Mouse (Mus musculus) ES-Bruce4 (cell line): ENCODE results near the gene Mier3. TPM values are rescaled to one million over a fixed set of nuclear protein-coding genes. Genes with fewer than 3 reads are reported as not detected.
A peak's percentile ranks its signal among the peaks of the same experiment; 100 is the strongest.

ENCODE experiments used
- H3K27ac ChIP-seq: 2 replicates; pipeline ENCODE4 v1.5.1; 2012; ENCODE audit warnings: low read length, inconsistent platforms; ENCODE audit not compliant: insufficient read depth
- H3K27me3 ChIP-seq: 2 replicates; pipeline ENCODE4 v1.6.1; 2012; ENCODE audit warnings: mild to moderate bottlenecking, low read length, inconsistent platforms; ENCODE audit not compliant: control insufficient read depth, poor library complexity, insufficient read depth, severe bottlenecking
- H3K36me3 ChIP-seq: 2 replicates; pipeline ENCODE4 v1.6.1; 2012; ENCODE audit warnings: inconsistent platforms, mild to moderate bottlenecking, low read length, moderate library complexity; ENCODE audit not compliant: control insufficient read depth, poor library complexity, insufficient read depth, severe bottlenecking
- H3K4me1 ChIP-seq: one replicate; pipeline ENCODE4 v1.8.1; 2011; ENCODE audit warnings: low read length; ENCODE audit not compliant: control insufficient read depth, insufficient read depth
- H3K4me3 ChIP-seq: 2 replicates; pipeline ENCODE4 v1.5.1; 2011; ENCODE audit warnings: low read depth, mild to moderate bottlenecking, low read length
- H3K9ac ChIP-seq: 2 replicates; pipeline ENCODE4 v1.6.1; 2012; ENCODE audit warnings: low read depth, mild to moderate bottlenecking, inconsistent platforms; ENCODE audit not compliant: poor library complexity, severe bottlenecking
- H3K9me3 ChIP-seq: replicated peaks from 2 replicates; pipeline ENCODE4 v1.6.1; 2012; ENCODE audit warnings: mild to moderate bottlenecking, low read length, inconsistent platforms; ENCODE audit not compliant: control insufficient read depth, poor library complexity, insufficient read depth, severe bottlenecking
- CTCF ChIP-seq: IDR thresholded peaks from one replicate; pipeline ENCODE4 v1.8.1; 2011; ENCODE audit warnings: low read depth, low read length
- EP300 ChIP-seq: IDR thresholded peaks from 2 replicates; pipeline ENCODE4 v1.6.1; 2011; ENCODE audit warnings: low read depth, low read length; ENCODE audit not compliant: insufficient read depth
- POLR2A ChIP-seq: IDR thresholded peaks from one replicate; pipeline ENCODE4 v1.8.1; 2011; ENCODE audit warnings: low read length; ENCODE audit not compliant: insufficient read depth
- polyA plus RNA-seq: library from polyadenylated mRNA; stranded (reverse); fragments of >200 nt; gene quantifications from 2 replicates; pipeline ENCODE4 v1.2.4, GENCODE M21; 2011; ENCODE audit warnings: low read depth; ENCODE audit not compliant: missing spikeins, insufficient read depth, insufficient read length

The Mier3 gene
- polyA plus RNA-seq, 1 experiment = 48.7 TPM

DNA sequence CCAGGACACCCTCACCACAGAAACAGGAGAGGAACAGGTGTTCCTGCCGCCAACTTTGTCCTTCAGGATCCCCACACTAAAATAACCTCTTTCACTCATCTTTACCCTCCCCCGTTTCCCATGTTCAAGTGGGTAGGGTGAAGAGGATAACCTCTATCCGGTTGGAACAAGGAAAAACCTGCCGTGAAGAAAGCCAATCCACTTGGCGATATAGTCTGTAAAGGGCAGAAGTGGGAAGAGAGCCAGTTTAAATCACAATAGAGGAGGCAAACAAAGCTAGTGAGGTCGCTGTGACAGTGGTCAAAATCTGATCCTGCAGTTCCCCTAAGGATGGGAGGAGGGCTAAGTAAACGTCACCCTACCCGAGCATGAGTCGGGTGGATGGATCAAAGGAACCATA is 38.9 kb downstream of the Mier3 start:
- peaks cover 19% of the 10 kb centered on the region for H3K36me3 ChIP-seq
- TF ChIP-seq POLR2A = no peak
- no peak for TF ChIP-seq CTCF
- no peak for TF ChIP-seq EP300

DNA sequence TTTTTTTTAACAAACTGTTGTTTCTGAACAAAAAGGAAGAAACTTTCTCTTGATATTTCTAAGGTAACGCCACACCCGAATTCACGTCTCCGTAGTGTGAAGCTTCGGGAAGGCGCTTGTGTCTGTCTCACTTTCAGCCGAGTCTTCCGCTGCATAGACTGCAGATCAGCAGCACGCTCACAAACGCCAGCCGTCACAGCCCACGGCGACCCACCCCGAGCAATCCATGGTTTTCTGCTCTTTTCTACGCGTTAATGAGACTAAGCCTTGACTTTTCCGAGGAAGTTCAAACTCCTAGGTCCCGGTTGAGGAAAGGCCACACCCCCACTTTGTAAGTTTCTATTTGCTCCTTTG is 44.0 kb downstream of the Mier3 start:
- peaks cover 18% of the 10 kb centered on the region for H3K9me3 ChIP-seq
- TF ChIP-seq POLR2A = no peak
- TF ChIP-seq EP300 = no peak
- no peak for TF ChIP-seq CTCF
- H3K4me3 ChIP-seq = peak overlapping the region; percentile 85
- no peaks in the 10 kb centered on the region for H3K36me3 ChIP-seq
- no peaks in the 10 kb centered on the region for H3K27me3 ChIP-seq
- H3K9ac ChIP-seq = peak overlapping the region; percentile 69
- H3K4me1 ChIP-seq = no peaks in the 10 kb centered on the region
- peak overlapping the region; percentile 51 for H3K27ac ChIP-seq

More for the DNA sequence above, 38.9 kb downstream of the Mier3 start:
- no peaks in the 10 kb centered on the region for H3K27me3 ChIP-seq
- H3K9ac ChIP-seq = no peak overlapping the region
- H3K9me3 ChIP-seq = no peaks in the 10 kb centered on the region
- H3K4me1 ChIP-seq = no peaks in the 10 kb centered on the region
- no peak overlapping the region for H3K4me3 ChIP-seq
- H3K27ac ChIP-seq = peak overlapping the region; percentile 45; the same call in 1 of the 2 replicates

DNA sequence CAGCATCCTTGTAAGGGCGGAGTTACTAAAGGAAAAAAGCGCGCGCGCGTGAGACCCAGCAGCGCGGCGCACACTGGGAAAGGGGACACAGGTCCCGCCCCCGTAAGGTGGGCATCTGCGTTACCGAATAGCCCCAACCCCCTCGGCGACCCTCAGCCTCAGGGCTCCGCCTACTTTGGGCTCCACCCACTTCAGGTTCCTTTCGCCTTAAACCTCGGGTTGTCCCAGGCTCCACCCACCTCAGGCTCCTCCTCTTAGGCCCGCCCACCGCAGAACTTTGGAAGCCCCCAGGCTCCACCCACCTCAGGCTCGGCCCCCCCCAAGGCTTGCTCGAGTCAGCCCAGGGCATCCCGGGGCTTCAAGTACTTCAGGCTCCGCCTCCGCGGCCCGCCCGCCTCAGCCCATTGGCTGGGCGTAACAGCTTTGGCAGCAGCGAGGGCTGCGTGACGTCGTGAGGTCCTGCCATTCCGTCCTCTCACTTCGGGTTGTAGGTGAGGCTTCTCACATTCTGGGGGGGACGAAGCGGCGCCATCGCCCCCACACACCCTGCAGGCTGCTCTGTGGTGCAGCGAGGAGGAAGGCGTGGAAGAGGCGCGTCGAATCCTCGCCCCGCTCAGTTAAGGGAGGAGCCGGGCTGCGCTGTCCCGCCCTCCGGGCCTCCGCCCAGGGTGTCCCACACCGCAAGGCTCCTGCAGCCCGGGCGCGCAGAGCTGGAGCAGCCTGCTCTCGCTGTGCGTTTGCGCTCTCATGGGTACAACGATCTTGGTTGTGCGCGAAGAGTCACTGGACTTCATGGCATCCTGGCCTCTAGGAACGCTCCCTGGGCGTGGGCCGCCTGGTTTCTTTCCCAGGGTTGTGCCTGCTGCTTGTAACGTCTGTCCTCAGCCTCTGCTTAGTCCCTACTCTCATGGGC is 44.6 kb downstream of the Mier3 start:
- peak overlapping the region; percentile 45 for H3K27ac ChIP-seq
- H3K36me3 ChIP-seq = no peaks in the 10 kb centered on the region
- TF ChIP-seq POLR2A (peak; percentile 57), CTCF (no peak), EP300 (0 out of 2 replicates have a peak, but pooled peaks have one; percentile 3)
- peak overlapping the region; percentile 69 for H3K9ac ChIP-seq
- H3K27me3 ChIP-seq = no peaks in the 10 kb centered on the region
- H3K9me3 ChIP-seq = peaks cover 18% of the 10 kb centered on the region
- no peaks in the 10 kb centered on the region for H3K4me1 ChIP-seq
- H3K4me3 ChIP-seq = peak overlapping the region; percentile 86

DNA sequence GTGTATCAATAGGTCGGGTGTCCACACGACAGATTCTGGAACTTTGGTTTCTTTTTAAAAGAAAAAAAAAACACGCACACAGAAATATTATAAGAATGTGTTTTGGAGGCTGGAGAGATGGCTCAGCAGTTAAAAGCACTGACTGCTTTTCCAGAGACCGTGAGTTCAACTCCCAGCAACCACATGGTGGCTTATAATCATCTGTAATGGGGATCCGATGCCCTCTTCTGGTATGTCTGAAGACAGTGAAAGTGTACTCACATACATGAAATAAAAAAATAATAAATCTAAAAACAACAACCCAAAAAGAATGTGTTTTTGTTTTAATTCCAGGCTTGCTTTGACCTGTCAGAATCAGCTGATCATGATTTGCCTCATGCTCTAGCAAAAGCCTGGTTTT is 46.1 kb downstream of the Mier3 start:
- Histone ChIP-seq H3K27ac (no peak overlapping the region), H3K9me3 (peaks cover 18% of the 10 kb centered on the region), H3K9ac (no peak overlapping the region), H3K36me3 (no peaks in the 10 kb centered on the region), H3K4me1 (no peaks in the 10 kb centered on the region), H3K27me3 (no peaks in the 10 kb centered on the region), H3K4me3 (no peak overlapping the region)
- TF ChIP-seq CTCF (no peak), POLR2A (no peak), EP300 (no peak)

DNA sequence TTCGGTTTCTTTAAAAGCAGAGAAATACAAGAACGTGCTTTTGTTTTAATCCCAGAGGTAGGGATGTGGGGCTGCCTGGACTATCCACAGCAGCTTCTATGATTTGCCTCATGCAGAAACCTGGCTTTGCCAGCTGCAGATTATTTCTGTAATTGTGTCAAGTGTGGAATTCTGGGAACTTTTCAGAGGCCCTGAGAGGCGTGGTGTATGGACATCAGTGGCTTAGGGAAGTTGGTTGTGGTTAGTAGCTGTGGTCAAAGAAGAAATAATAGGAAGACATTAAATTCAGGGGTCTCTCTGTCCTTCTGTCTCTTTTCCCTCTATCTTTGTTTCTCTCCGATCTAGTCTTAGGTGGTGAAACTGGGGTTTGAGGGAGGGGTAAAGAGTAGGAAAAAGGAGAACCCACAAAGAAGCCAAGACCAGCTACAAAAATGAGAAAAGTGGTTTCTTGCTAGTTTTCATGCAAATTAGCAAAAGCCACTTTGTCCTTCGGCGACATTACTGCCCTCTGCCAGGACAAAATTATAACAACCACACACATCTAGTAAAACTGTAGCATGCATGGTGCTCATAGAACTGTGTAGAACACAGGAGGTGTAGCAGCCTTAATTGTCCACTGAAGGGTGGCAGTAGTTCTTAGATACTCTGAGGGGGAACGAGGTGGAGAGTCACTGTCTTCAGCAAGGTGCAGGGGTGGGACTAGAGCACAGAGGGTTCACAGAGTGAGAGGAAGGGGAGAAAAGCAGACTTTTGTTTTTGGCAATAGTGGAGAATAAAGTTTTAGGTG is 60.6 kb downstream of the Mier3 start:
- Histone ChIP-seq H3K9ac (no peak overlapping the region), H3K27ac (no peak overlapping the region), H3K4me3 (no peak overlapping the region), H3K27me3 (no peaks in the 10 kb centered on the region), H3K9me3 (peaks cover 4% of the 10 kb centered on the region; the same call in 1 of the 2 replicates), H3K36me3 (no peaks in the 10 kb centered on the region), H3K4me1 (no peaks in the 10 kb centered on the region)
- TF ChIP-seq POLR2A = no peak
- no peak for TF ChIP-seq CTCF
- no peak for TF ChIP-seq EP300
